ENCODE assay signal across 10 mouse cellular contexts in genomic region chr5:112625555-112626160, GRCm38 (mm10). TPM values are rescaled to one million over a fixed set of nuclear protein-coding genes. Genes with fewer than 3 reads are reported as not detected.
DNase-seq lines count a peak whose midpoint lies in the region; ATAC-seq and TF ChIP-seq lines count a peak whose summit lies in the region.
"Had no signal": no experiment of that assay in that cellular context is flagged by ENCODE, and none has a peak within 500 bp of the region (broad histone marks: within the 10 kb centered on the region; RNA-seq: fewer than 3 reads in every experiment).

No protein-coding gene starts in this region.

- DNase-seq in heart, postnatal 10 days = no peak
- peak; percentile 59 for DNase-seq in brain, embryonic 14.5 days (ENCODE audit: low read depth)
- DNase-seq in hindbrain, embryonic 10.5 days (ENCODE audit: low spot score) = no peak
- DNase-seq in natural killer cell, adult 2 months (ENCODE audit: low spot score in 2 of 2) = no peak
- DNase-seq in adrenal gland, postnatal 4 days (ENCODE audit: low spot score in 2 of 2) = no peak
- no peak for DNase-seq in gastrocnemius, postnatal 36 days

- intact Hi-C loops in heart, postnatal 10 days (cut with DNase I) = no loop called here
- intact Hi-C loops in gastrocnemius, postnatal 36 days (cut with DNase I) = no loop called here

- TF ChIP-seq POLR2A in brain, embryonic 14.5 days (IDR thresholded peaks at IDR 0.05; ENCODE audit: borderline replicate concordance, extremely low read depth, insufficient read depth, insufficient read length, poor library complexity, severe bottlenecking) = no peak

- peaks cover 82% of the 10 kb centered on the region for H3K27me3 ChIP-seq in heart, embryonic 15.5 days
- H3K27me3 ChIP-seq in hindbrain, embryonic 10.5 days (ENCODE audit: insufficient read depth, poor library complexity, severe bottlenecking) = peaks cover 28% of the 10 kb centered on the region; the same call in 1 of the 2 replicates
- peaks cover 8% of the 10 kb centered on the region for H3K27me3 ChIP-seq in midbrain, embryonic 12.5 days

- WGBS in heart, embryonic 15.5 days = 38% methylated on average over 31 of the region's 31 CpGs
- 52% methylated on average over 31 of the region's 31 CpGs for WGBS in hindbrain, embryonic 10.5 days
- WGBS in midbrain, embryonic 12.5 days = 47% methylated on average over 31 of the region's 31 CpGs

- no peaks in the 10 kb centered on the region for H3K9me3 ChIP-seq in heart, embryonic 15.5 days (replicated peaks)
- H3K9me3 ChIP-seq in hindbrain, embryonic 10.5 days = peaks cover under 1% of the 10 kb centered on the region; the same call in 1 of the 2 replicates
- H3K9me3 ChIP-seq in midbrain, embryonic 12.5 days = no peaks in the 10 kb centered on the region

- no peak overlapping the region for H3K9ac ChIP-seq in heart, embryonic 15.5 days
- H3K9ac ChIP-seq in midbrain, embryonic 12.5 days (replicated peaks) = no peak overlapping the region
- H3K9ac ChIP-seq: liver, embryonic 14.5 days had no signal

- no peak overlapping the region for H3K4me3 ChIP-seq in heart, embryonic 15.5 days
- peak overlapping the region; percentile 32 for H3K4me3 ChIP-seq in hindbrain, embryonic 10.5 days
- H3K4me3 ChIP-seq in midbrain, embryonic 12.5 days = no peak overlapping the region

- H3K4me1 ChIP-seq in heart, embryonic 15.5 days (replicated peaks) = 0 out of 2 replicates have a peak, but pooled peaks cover 2% of the 10 kb centered on the region
- peaks cover 53% of the 10 kb centered on the region for H3K4me1 ChIP-seq in hindbrain, embryonic 10.5 days (replicated peaks)
- H3K4me1 ChIP-seq in midbrain, embryonic 12.5 days = peaks cover 41% of the 10 kb centered on the region

- H3K4me2 ChIP-seq in heart, embryonic 15.5 days = peak overlapping the region; percentile 42
- H3K4me2 ChIP-seq in midbrain, embryonic 12.5 days (replicated peaks) = peak overlapping the region; percentile 37

- TF ChIP-seq CTCF in brain, embryonic 14.5 days (IDR thresholded peaks at IDR 0.05; ENCODE audit: borderline replicate concordance, extremely low read depth, insufficient read depth, insufficient read length) = no peak

- ATAC-seq in heart, embryonic 15.5 days (replicated peaks; ENCODE audit: insufficient number of reproducible peaks, insufficient read depth, low FRiP score, low read depth) = no peak
- peak; percentile 55 for ATAC-seq in midbrain, embryonic 12.5 days (ENCODE audit: low FRiP score, low read depth)

- H3K36me3 ChIP-seq in heart, embryonic 15.5 days = no peaks in the 10 kb centered on the region
- no peaks in the 10 kb centered on the region for H3K36me3 ChIP-seq in hindbrain, embryonic 10.5 days
- no peaks in the 10 kb centered on the region for H3K36me3 ChIP-seq in midbrain, embryonic 12.5 days

- H3K27ac ChIP-seq in heart, embryonic 15.5 days = no peak overlapping the region
- peak overlapping the region; percentile 73 for H3K27ac ChIP-seq in hindbrain, embryonic 10.5 days
- peak overlapping the region; percentile 68 for H3K27ac ChIP-seq in midbrain, embryonic 12.5 days (replicated peaks)
- H3K27ac ChIP-seq: kidney, postnatal 0 days; liver, embryonic 14.5 days had no signal

RNA-seq across cellular contexts. Expression of gene Sez6l, which starts 48.7 kb away (rescaled TPM):
- polyA plus RNA-seq in heart, embryonic 15.5 days (2015; fragmentation: Nextera tagmentation; extraction: Ambion mirVana) = 0.33 and 0.53 TPM in 2 replicates
- total RNA-seq in heart, postnatal 10 days (2021) = under 1 TPM; 0.31 to 0.62 TPM
- 87.9 and 114 TPM in 2 replicates for polyA plus RNA-seq in brain, embryonic 14.5 days (2012; rRNA removed)
- 1.4 and 6.0 TPM in 2 replicates for polyA plus RNA-seq in hindbrain, embryonic 10.5 days (2016; fragmentation: Nextera tagmentation; extraction: Ambion mirVana)
- 16.4 and 18.7 TPM in 2 replicates for polyA plus RNA-seq in midbrain, embryonic 12.5 days (2016; fragmentation: Nextera tagmentation; extraction: Ambion mirVana)
- total RNA-seq in adrenal gland, postnatal 4 days (2021) = 1 to 10 TPM; 7.6 to 8.7 TPM
- total RNA-seq in gastrocnemius, postnatal 36 days (2021) = under 1 TPM in 1 of 2 experiments, not detected in 1; 0.05 TPM
